Mouse (Mus musculus) kidney, postnatal 36 days (tissue): ENCODE results near the gene Grip1.
A peak's percentile ranks its signal among the peaks of the same experiment; 100 is the strongest.

Source experiments
- DNase-seq, 2 experiments: peaks; one replicate each; pipeline ENCODE4 v3.0.0; 2021 to 2022; ENCODE audit warnings: mixed read lengths in 2 of 2

The Grip1 gene

GRCm38 (mm10) chr10:119463345-119463744 lies 9.7 kb downstream of the Grip1 start:
- DNase-seq = no peak

GRCm38 (mm10) chr10:119463793-119464192 lies 10.2 kb downstream of the Grip1 start:
- no peak for DNase-seq

- no peak for DNase-seq
Observed at GRCm38 (mm10) chr10:119467976-119468375, 14.3 kb downstream of the Grip1 start.

GRCm38 (mm10) chr10:119470096-119470495 lies 16.5 kb downstream of the Grip1 start:
- no peak for DNase-seq

GRCm38 (mm10) chr10:119475166-119475565 lies 21.5 kb downstream of the Grip1 start:
- no peak for DNase-seq

GRCm38 (mm10) chr10:119477661-119478060 lies 24.0 kb downstream of the Grip1 start:
- DNase-seq = no peak

GRCm38 (mm10) chr10:119483068-119483705 lies 29.6 kb downstream of the Grip1 start:
- no peak for DNase-seq

- no peak for DNase-seq
Observed at GRCm38 (mm10) chr10:119483766-119484165, 30.1 kb downstream of the Grip1 start.

GRCm38 (mm10) chr10:119486936-119487335 lies 33.3 kb downstream of the Grip1 start:
- no peak for DNase-seq

GRCm38 (mm10) chr10:119490831-119491230 lies 37.2 kb downstream of the Grip1 start:
- DNase-seq = no peak

- no peak for DNase-seq
Observed at GRCm38 (mm10) chr10:119495317-119495716, 41.7 kb downstream of the Grip1 start.

GRCm38 (mm10) chr10:119496221-119496620 lies 42.6 kb downstream of the Grip1 start:
- DNase-seq = no peak

GRCm38 (mm10) chr10:119521686-119522085 lies 68.1 kb downstream of the Grip1 start:
- DNase-seq = no peak

GRCm38 (mm10) chr10:119525730-119526129 lies 72.1 kb downstream of the Grip1 start:
- DNase-seq = peak; percentile 5 to 37

GRCm38 (mm10) chr10:119534852-119535251 lies 81.2 kb downstream of the Grip1 start:
- no peak for DNase-seq

- no peak for DNase-seq
Observed at GRCm38 (mm10) chr10:119541655-119542054, 88.0 kb downstream of the Grip1 start.

GRCm38 (mm10) chr10:119543771-119544170 lies 90.1 kb downstream of the Grip1 start:
- DNase-seq = no peak

GRCm38 (mm10) chr10:119544743-119545142 lies 91.1 kb downstream of the Grip1 start:
- DNase-seq = no peak

GRCm38 (mm10) chr10:119547875-119548274 lies 94.2 kb downstream of the Grip1 start:
- DNase-seq = no peak

GRCm38 (mm10) chr10:119548774-119549173 lies 95.1 kb downstream of the Grip1 start:
- DNase-seq = no peak

- DNase-seq = no peak
Observed at GRCm38 (mm10) chr10:119550630-119551029, 97.0 kb downstream of the Grip1 start.

- DNase-seq = no peak
Observed at GRCm38 (mm10) chr10:119556346-119556745, 102.7 kb downstream of the Grip1 start.

GRCm38 (mm10) chr10:119558432-119558831 lies 104.8 kb downstream of the Grip1 start:
- DNase-seq = no peak

GRCm38 (mm10) chr10:119564862-119565261 lies 111.2 kb downstream of the Grip1 start:
- no peak for DNase-seq

GRCm38 (mm10) chr10:119573134-119573533 lies 119.5 kb downstream of the Grip1 start:
- DNase-seq = no peak
